Mouse (Mus musculus) stomach, embryonic 14.5 days (tissue): ENCODE data around the gene Aldh1a1. TPM values are rescaled to one million over a fixed set of nuclear protein-coding genes. Genes with fewer than 3 reads are reported as not detected.
A peak's percentile ranks its signal among the peaks of the same experiment; 100 is the strongest.
"Not testable (repeated sequence)": the region's sequence is repeated elsewhere in the genome, so short reads cannot be mapped to it uniquely, and the experiment has no call there.

Experiments
- ATAC-seq: fragments of 200-750 bp; cut with Nextera tagmentation; 2 replicates; pipeline ENCODE4 v1.8.0; 2017; ENCODE audit warnings: low read depth, moderate TSS enrichment; ENCODE audit not compliant: insufficient number of reproducible peaks, insufficient read depth, low FRiP score
- H3K27ac ChIP-seq: fragments of 300-500 bp; sonication (generic); 2 replicates; pipeline ENCODE4 v1.5.1; 2014; ENCODE audit warnings: mild to moderate bottlenecking, low read length, moderate library complexity, mixed read lengths
- H3K27me3 ChIP-seq: fragments of 300-500 bp; sonication (generic); 2 replicates; pipeline ENCODE4 v1.6.1; 2014; ENCODE audit warnings: low read length, control low read depth, mixed read lengths; ENCODE audit not compliant: control insufficient read depth, insufficient read depth
- H3K36me3 ChIP-seq: fragments of 300-500 bp; sonication (generic); 2 replicates; pipeline ENCODE4 v1.6.1; 2014; ENCODE audit warnings: mild to moderate bottlenecking, control low read depth, low read length, moderate library complexity, mixed read lengths; ENCODE audit not compliant: control insufficient read depth, insufficient read depth
- H3K4me1 ChIP-seq: fragments of 300-500 bp; sonication (generic); 2 replicates; pipeline ENCODE4 v1.6.1; 2014; ENCODE audit warnings: low read length, control low read depth, mixed read lengths; ENCODE audit not compliant: control insufficient read depth, insufficient read depth
- H3K4me2 ChIP-seq: fragments of 300-500 bp; sonication (generic); replicated peaks from 2 replicates; pipeline ENCODE4 v1.6.1; 2014; ENCODE audit warnings: low read depth, low read length, control low read depth
- H3K4me3 ChIP-seq: fragments of 300-500 bp; sonication (generic); 2 replicates; pipeline ENCODE4 v1.5.1; 2014; ENCODE audit warnings: low read depth, low read length, control low read depth
- H3K9ac ChIP-seq: fragments of 300-500 bp; sonication (generic); replicated peaks from 2 replicates; pipeline ENCODE4 v1.6.1; 2014; ENCODE audit warnings: low read depth, mild to moderate bottlenecking, control low read depth, low read length, moderate library complexity, mixed read lengths
- H3K9me3 ChIP-seq: fragments of 300-500 bp; sonication (generic); 2 replicates; pipeline ENCODE4 v1.6.1; 2016; ENCODE audit warnings: low read depth, low read length, control low read depth; ENCODE audit not compliant: control insufficient read depth
- WGBS: fragments of 180-500 bp; shearing (Covaris S2); extraction: QIAGEN DNeasy Blood & Tissue Kit; methylation state at CpG from one replicate; pipeline ENCODE4 v1.1.7; 2014; 5-methylcytosine and 5-hydroxymethylcytosine counted together
- polyA plus RNA-seq: library from polyadenylated mRNA; unstranded; fragments of >200 nt; fragmentation: Nextera tagmentation; extraction: Ambion mirVana; gene quantifications from 2 replicates; pipeline ENCODE4 v1.2.1, GENCODE M21; 2014

Aldh1a1 gene
- polyA plus RNA-seq, 1 experiment from 2014 or later, result 18.0 TPM

DNA sequence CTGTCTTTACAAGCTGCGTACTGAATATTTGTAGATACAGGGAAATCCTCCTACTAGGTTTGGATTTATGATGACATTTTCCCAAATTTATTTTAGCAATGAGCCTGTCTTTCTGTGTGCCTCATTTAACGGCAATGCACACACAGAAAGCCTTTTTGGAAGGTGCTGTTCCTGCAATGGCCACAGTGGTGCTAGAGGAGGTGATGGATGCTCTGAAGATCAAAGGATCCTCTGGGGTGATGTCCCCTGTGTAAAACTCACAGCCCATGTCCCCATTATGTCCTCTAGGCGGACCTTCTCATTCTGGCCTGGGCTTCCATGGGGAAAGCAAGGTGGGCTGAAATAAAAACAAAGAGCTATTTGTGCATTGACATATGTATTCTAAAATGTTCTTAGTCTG, 151.8 kb downstream of the Aldh1a1 start:
- Histone ChIP-seq H3K4me2 (no peak overlapping the region), H3K36me3 (no peaks in the 10 kb centered on the region), H3K4me3 (no peak overlapping the region), H3K9me3 (no peaks in the 10 kb centered on the region), H3K9ac (no peak overlapping the region), H3K4me1 (no peaks in the 10 kb centered on the region), H3K27me3 (no peaks in the 10 kb centered on the region), H3K27ac (no peak overlapping the region)
- 67% methylated on average over 3 of the region's 3 CpGs for WGBS
- no peak for ATAC-seq

DNA sequence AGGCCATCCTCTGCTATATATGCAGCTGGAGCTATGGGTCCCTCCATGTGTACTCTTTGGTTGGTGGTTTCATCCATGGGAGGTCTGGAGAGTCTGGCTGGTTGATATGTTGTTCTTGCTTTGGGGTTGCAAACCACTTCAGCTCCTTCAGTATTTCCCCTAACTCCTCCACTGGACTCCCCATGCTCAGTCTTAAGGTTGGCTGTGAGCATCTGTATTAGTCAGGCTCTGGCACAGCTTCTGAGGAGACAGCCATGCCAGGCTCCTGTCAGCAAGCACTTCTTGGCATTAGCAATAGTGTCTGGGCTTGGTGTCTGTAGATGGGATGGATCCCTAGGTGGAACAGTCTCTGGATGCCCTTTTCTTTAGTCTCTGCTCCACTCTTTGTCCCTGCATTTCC, 155.0 kb downstream of the Aldh1a1 start:
- H3K4me2 ChIP-seq, H3K27me3 ChIP-seq, H3K9me3 ChIP-seq, H3K4me1 ChIP-seq, H3K27ac ChIP-seq, H3K9ac ChIP-seq, H3K4me3 ChIP-seq, ATAC-seq, H3K36me3 ChIP-seq: not testable (repeated sequence)

DNA sequence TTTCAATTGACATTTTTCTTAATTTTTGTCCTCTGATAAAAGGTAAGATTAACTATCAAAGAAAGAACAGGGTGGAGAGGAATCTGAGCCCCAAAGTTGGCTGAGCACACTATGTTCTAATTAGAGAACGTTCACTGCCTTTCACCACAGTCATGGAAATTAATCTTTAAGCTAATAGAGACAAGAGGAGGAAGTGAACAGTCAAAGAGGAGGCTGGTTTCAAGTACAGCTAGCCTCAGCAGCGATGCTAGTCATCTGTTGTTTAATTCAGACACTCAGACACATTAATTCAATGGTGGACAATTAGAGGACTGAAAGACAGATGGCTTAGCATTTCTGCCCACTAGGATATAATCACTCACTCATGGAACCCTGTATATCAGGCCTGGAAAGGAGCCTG, 157.5 kb downstream of the Aldh1a1 start:
- H3K36me3 ChIP-seq, result no peaks in the 10 kb centered on the region
- WGBS, result 15% methylated on average over 2 of the region's 2 CpGs
- H3K27me3 ChIP-seq, result no peaks in the 10 kb centered on the region
- no peak for ATAC-seq
- H3K9ac ChIP-seq, result no peak overlapping the region
- H3K9me3 ChIP-seq, result no peaks in the 10 kb centered on the region
- no peak overlapping the region for H3K4me3 ChIP-seq
- H3K27ac ChIP-seq, result no peak overlapping the region
- no peaks in the 10 kb centered on the region for H3K4me1 ChIP-seq
- no peak overlapping the region for H3K4me2 ChIP-seq

DNA sequence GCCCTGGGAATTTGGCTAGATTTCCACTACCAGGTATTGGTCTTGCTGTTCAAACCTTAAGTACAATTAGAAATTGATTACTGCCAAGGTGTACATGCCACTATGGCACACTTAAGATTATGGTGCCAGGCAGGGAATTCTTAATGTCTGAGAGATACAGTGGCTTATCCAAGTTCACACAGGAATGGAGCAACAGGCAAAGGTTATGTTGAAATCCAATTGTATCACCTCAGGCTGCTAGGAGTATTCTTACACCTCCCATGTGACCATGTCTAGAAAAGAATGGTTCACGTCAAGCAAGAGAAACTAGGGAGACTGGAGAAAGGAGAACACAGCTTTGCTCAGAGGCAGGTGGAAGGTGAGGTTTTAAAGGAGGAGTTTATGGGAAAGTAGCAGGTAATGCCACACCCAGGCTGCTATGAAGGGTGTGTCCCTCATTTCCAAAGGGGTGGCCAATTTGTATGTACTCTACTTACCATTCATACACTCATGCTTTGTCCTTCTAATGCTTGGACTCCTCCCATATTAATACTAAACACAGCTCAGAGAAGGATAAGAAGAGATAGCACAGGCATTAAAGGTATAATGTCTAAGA, 160.7 kb downstream of the Aldh1a1 start:
- no peaks in the 10 kb centered on the region for H3K36me3 ChIP-seq
- peak overlapping the region; percentile 44; the same call in 1 of the 2 replicates for H3K27ac ChIP-seq
- 0 out of 2 replicates have a peak, but pooled peaks have one; percentile 53 for ATAC-seq

DNA sequence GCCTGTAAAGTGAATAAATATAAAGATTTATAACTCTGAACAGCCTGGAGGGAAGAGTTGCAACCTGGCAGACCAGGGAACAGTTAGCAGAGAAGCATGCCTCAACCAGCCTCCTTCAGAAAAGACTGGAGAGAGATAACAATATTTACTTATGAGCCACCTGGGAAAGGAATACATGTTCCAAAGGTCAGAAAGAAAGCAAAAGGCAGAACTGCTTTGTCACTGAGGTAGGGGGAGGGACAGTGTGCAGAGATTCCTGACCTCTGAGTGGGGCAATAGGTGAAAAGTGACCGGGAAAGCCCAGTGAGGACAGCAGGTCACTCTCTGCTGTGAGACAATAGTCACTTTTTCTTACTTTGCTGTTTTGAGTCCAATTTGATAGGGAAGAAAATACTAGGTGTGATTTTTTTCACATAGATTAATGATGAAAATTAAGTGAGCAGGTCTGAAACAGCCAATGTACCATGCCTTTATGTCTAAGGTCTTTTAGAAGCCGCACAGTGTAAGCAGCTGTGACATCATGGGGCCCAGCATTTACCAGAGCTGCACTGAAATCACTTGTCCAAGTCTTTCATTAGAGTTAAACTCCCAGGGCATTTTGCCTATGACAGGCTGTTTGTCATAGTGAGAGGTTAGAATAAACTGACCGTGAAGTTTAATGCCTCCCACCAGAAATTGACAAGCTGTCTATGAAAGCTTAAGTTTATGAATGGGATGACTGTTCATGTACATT, 161.8 kb downstream of the Aldh1a1 start:
- Histone ChIP-seq H3K36me3 (no peaks in the 10 kb centered on the region), H3K27ac (peak overlapping the region; percentile 71; the same call in 1 of the 2 replicates), H3K27me3 (no peaks in the 10 kb centered on the region), H3K9ac (no peak overlapping the region), H3K9me3 (no peaks in the 10 kb centered on the region), H3K4me2 (no peak overlapping the region), H3K4me3 (no peak overlapping the region), H3K4me1 (no peaks in the 10 kb centered on the region)
- ATAC-seq, result peak; percentile 84
- WGBS, result 31% methylated on average over 3 of the region's 3 CpGs

More for the DNA sequence above, 160.7 kb downstream of the Aldh1a1 start:
- no peak overlapping the region for H3K4me3 ChIP-seq
- no peaks in the 10 kb centered on the region for H3K27me3 ChIP-seq
- WGBS, result 64% methylated on average over 1 of the region's 1 CpGs
- no peak overlapping the region for H3K9ac ChIP-seq
- H3K4me1 ChIP-seq, result no peaks in the 10 kb centered on the region
- no peaks in the 10 kb centered on the region for H3K9me3 ChIP-seq
- H3K4me2 ChIP-seq, result no peak overlapping the region

DNA sequence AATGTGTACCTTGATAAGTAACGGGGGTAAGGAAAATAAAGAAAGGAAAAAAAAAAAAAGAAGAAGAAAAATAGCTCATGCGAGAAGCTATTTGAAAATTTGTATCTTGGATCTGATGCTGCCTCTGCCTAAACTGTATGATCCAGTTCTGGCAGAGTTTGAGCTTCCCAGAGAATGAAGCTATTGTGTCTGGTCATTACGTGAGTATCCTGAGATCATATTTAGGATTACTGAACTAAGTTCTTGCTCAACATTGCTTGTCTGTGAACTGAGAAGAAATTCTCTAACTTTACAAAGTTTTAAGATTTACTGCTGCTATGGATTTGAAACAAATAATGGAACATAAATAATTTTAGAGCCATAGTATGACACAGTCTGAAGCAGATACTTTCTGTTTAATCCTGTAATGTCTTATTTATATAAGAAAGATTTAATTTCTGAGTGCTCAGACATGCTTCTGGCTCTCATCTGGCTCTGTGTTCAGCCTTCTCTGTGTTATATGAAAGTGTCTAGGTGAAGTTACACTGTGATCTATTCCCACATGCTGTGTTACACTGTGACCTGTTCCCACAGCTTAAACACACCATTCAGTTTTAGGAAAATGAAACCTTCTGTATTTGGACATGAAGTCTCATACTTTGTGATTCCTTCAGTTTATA, 185.3 kb downstream of the Aldh1a1 start:
- Histone ChIP-seq H3K36me3 (no peaks in the 10 kb centered on the region), H3K27ac (no peak overlapping the region), H3K4me2 (no peak overlapping the region), H3K4me1 (no peaks in the 10 kb centered on the region), H3K9ac (no peak overlapping the region), H3K27me3 (no peaks in the 10 kb centered on the region), H3K4me3 (no peak overlapping the region), H3K9me3 (no peaks in the 10 kb centered on the region)
- 62% methylated on average over 3 of the region's 3 CpGs for WGBS
- no peak for ATAC-seq

Other genes starting within 250 kb of the Aldh1a1 start
- gene Anxa1, start 101.8 kb upstream of the Aldh1a1 start, polyA plus RNA-seq, result 417 and 455 TPM in 2 replicates
- gene Aldh1a7, start 234.8 kb downstream of the Aldh1a1 start, polyA plus RNA-seq, result 44.3 and 49.7 TPM in 2 replicates